17 mouse cellular contexts compared by ENCODE assay signal in genomic region chr17:65749803-65750202, GRCm38 (mm10). TPM values are rescaled to one million over a fixed set of nuclear protein-coding genes. Genes with fewer than 3 reads are reported as not detected.
A peak's percentile ranks its signal among the peaks of the same experiment; 100 is the strongest.
DNase-seq lines count a peak whose midpoint lies in the region; ATAC-seq and TF ChIP-seq lines count a peak whose summit lies in the region.
"Had no signal": no experiment of that assay in that cellular context is flagged by ENCODE, and none has a peak within 500 bp of the region (broad histone marks: within the 10 kb centered on the region; RNA-seq: fewer than 3 reads in every experiment).

No protein-coding gene starts in this region.

- H3K27me3 ChIP-seq in liver, postnatal 0 days (ENCODE audit: insufficient read depth, low read length) = no peaks in the 10 kb centered on the region
- H3K27me3 ChIP-seq: embryonic facial prominence, embryonic 12.5 days; forebrain, embryonic 13.5 days; forebrain, embryonic 15.5 days had no signal

- no peak overlapping the region for H3K4me2 ChIP-seq in liver, postnatal 0 days (ENCODE audit: low read depth, low read length)
- H3K4me2 ChIP-seq: embryonic facial prominence, embryonic 12.5 days; forebrain, embryonic 13.5 days; forebrain, embryonic 15.5 days had no signal

- H3K9ac ChIP-seq in liver, postnatal 0 days (replicated peaks) = no peak overlapping the region
- H3K9ac ChIP-seq: embryonic facial prominence, embryonic 12.5 days; forebrain, embryonic 13.5 days; forebrain, embryonic 15.5 days had no signal

- H3K4me3 ChIP-seq in liver, postnatal 0 days (ENCODE audit: low read depth, low read length) = no peak overlapping the region
- H3K4me3 ChIP-seq: embryonic facial prominence, embryonic 10.5 days; embryonic facial prominence, embryonic 12.5 days; forebrain, embryonic 13.5 days; forebrain, embryonic 15.5 days had no signal

- peak; percentile 67 for ATAC-seq in granulocyte monocyte progenitor cell, adult 5-6 weeks (replicated peaks; ENCODE audit: poor library complexity, severe bottlenecking)
- ATAC-seq in megakaryocyte progenitor cell, adult 5-6 weeks (replicated peaks; ENCODE audit: poor library complexity) = peak; percentile 74
- ATAC-seq in neutrophil, adult 5-6 weeks (ENCODE audit: extremely low read depth, insufficient number of reproducible peaks, low FRiP score, poor library complexity, severe bottlenecking) = peak; percentile 23; the same call in 1 of the 2 replicates
- no peak for ATAC-seq in liver, postnatal 0 days
- ATAC-seq: forebrain, embryonic 13.5 days; forebrain, embryonic 15.5 days had no signal

- no peak overlapping the region for H3K27ac ChIP-seq in liver, postnatal 0 days (ENCODE audit: low read depth)
- H3K27ac ChIP-seq: embryonic facial prominence, embryonic 10.5 days; embryonic facial prominence, embryonic 12.5 days; forebrain, embryonic 13.5 days; forebrain, embryonic 15.5 days had no signal

- DNase-seq in urinary bladder, postnatal 36 days (ENCODE audit: low spot score in 2 of 2) = no peak
- no peak for DNase-seq in liver, postnatal 0 days
- no peak for DNase-seq in kidney, adult 11 months
- DNase-seq: adrenal gland, adult 2 months; adrenal gland, postnatal 10 days; adrenal gland, postnatal 25 days; cerebellum, adult 11-12 months; cerebellum, adult 2 months; cerebellum, adult 9-10 months; cerebellum, postnatal 25 days had no signal

- no peaks in the 10 kb centered on the region for H3K9me3 ChIP-seq in liver, postnatal 0 days (ENCODE audit: low read length)
- H3K9me3 ChIP-seq: forebrain, embryonic 15.5 days had no signal

- WGBS in liver, postnatal 0 days (ENCODE audit: insufficient replicate concordance) = 67% methylated on average over 7 of the region's 7 CpGs

- no peak for TF ChIP-seq CTCF in liver, postnatal 0 days (IDR thresholded peaks at IDR 0.05; ENCODE audit: low read depth)

- H3K36me3 ChIP-seq in liver, postnatal 0 days (replicated peaks; ENCODE audit: insufficient read depth, low read length) = no peaks in the 10 kb centered on the region
- H3K36me3 ChIP-seq: forebrain, embryonic 15.5 days had no signal

- no peaks in the 10 kb centered on the region for H3K4me1 ChIP-seq in liver, postnatal 0 days (ENCODE audit: insufficient read depth)
- H3K4me1 ChIP-seq: embryonic facial prominence, embryonic 10.5 days; embryonic facial prominence, embryonic 12.5 days; forebrain, embryonic 15.5 days had no signal

- TF ChIP-seq EP300 in liver, postnatal 0 days (IDR thresholded peaks at IDR 0.05; ENCODE audit: low read depth) = no peak

RNA-seq across cellular contexts. Expression of gene Rab31, which starts 22.7 kb away (rescaled TPM):
- total RNA-seq in granulocyte monocyte progenitor cell, adult 5-6 weeks (2014; fragmentation: Nextera tagmentation) = 48.3 and 56.7 TPM in 2 replicates
- 73.6 and 82.1 TPM in 2 replicates for total RNA-seq in granulocyte monocyte progenitor cell, adult 5-6 weeks (2017)
- 44.3 and 46.2 TPM in 2 replicates for total RNA-seq in megakaryocyte progenitor cell, adult 5-6 weeks (2015)
- total RNA-seq in megakaryocyte progenitor cell, adult 5-6 weeks (2017) = 73.3 and 75.1 TPM in 2 replicates
- 90.1 and 93.1 TPM in 2 replicates for total RNA-seq in neutrophil, adult 5-6 weeks (2017)
- 6.5 and 7.2 TPM in 2 replicates for polyA plus RNA-seq in liver, postnatal 0 days (2015; fragmentation: Nextera tagmentation; extraction: Ambion mirVana)

RNA-seq across cellular contexts. Expression of gene Ppp4r1, which starts 32.6 kb away (rescaled TPM):
- total RNA-seq in granulocyte monocyte progenitor cell, adult 5-6 weeks (2014; fragmentation: Nextera tagmentation) = 76.3 and 77.3 TPM in 2 replicates
- 42.0 and 101 TPM in 2 replicates for total RNA-seq in granulocyte monocyte progenitor cell, adult 5-6 weeks (2017)
- 39.9 and 44.5 TPM in 2 replicates for total RNA-seq in megakaryocyte progenitor cell, adult 5-6 weeks (2015)
- total RNA-seq in megakaryocyte progenitor cell, adult 5-6 weeks (2017) = 48.1 and 65.4 TPM in 2 replicates
- 111 and 121 TPM in 2 replicates for total RNA-seq in neutrophil, adult 5-6 weeks (2017)
- 8.0 TPM in 2 replicates for polyA plus RNA-seq in liver, postnatal 0 days (2015; fragmentation: Nextera tagmentation; extraction: Ambion mirVana)
